Mouse (Mus musculus) MEL (cell line): ENCODE data around the gene Cntn5. TPM values are rescaled to one million over a fixed set of nuclear protein-coding genes. Genes with fewer than 3 reads are reported as not detected.
A peak's percentile ranks its signal among the peaks of the same experiment; 100 is the strongest.

Experiments used
- DNase-seq: peaks from one replicate; pipeline ENCODE4 v3.0.0; 2011; ENCODE audit warnings: low read depth, low spot score
- H3K27ac ChIP-seq: 2 replicates; pipeline ENCODE4 v1.5.1; 2012; ENCODE audit warnings: low read depth, mild to moderate bottlenecking, control low read depth, low read length, moderate library complexity; ENCODE audit not compliant: control insufficient read depth
- H3K27me3 ChIP-seq, 2 experiments: fragments of 150-350 bp in 1 of 2; sonication (generic) in 1 of 2; 2 replicates each; pipeline ENCODE4 v1.6.1; 2012; ENCODE audit warnings: low read length in 2 of 2, mild to moderate bottlenecking in 2 of 2, improper control_type of control experiment in 1 of 2, moderate library complexity in 1 of 2; ENCODE audit not compliant: insufficient read depth in 2 of 2, control insufficient read depth in 1 of 2
- H3K36me3 ChIP-seq, 2 experiments: 2 replicates each; pipeline ENCODE4 v1.6.1; 2012 to 2014; ENCODE audit warnings: low read length in 2 of 2, improper control_type of control experiment in 1 of 2, inconsistent platforms in 1 of 2, mild to moderate bottlenecking in 1 of 2; ENCODE audit not compliant: insufficient read depth in 2 of 2, control insufficient read depth in 1 of 2
- H3K4me1 ChIP-seq, 2 experiments: fragments of 150-350 bp in 1 of 2; sonication (generic) in 1 of 2; 2 replicates each; pipeline ENCODE4 v1.6.1; 2012; ENCODE audit warnings: low read length in 2 of 2, improper control_type of control experiment in 1 of 2, mild to moderate bottlenecking in 1 of 2; ENCODE audit not compliant: insufficient read depth in 2 of 2, control insufficient read depth in 1 of 2
- H3K4me3 ChIP-seq, 2 experiments: fragments of 150-350 bp in 1 of 2; sonication (generic) in 1 of 2; 2 replicates each; pipeline ENCODE4 v1.5.1; 2012; ENCODE audit warnings: low read depth in 2 of 2, low read length in 2 of 2, mild to moderate bottlenecking in 2 of 2, moderate library complexity in 2 of 2, control low read depth in 1 of 2, improper control_type of control experiment in 1 of 2; ENCODE audit not compliant: control insufficient read depth in 1 of 2, insufficient read depth in 1 of 2
- H3K79me2 ChIP-seq: 2 replicates; pipeline ENCODE4 v1.6.1; 2012; ENCODE audit warnings: mild to moderate bottlenecking, low read length, moderate library complexity; ENCODE audit not compliant: control insufficient read depth, poor library complexity, insufficient read depth
- H3K9ac ChIP-seq: 2 replicates; pipeline ENCODE4 v1.6.1; 2012; ENCODE audit warnings: low read depth, mild to moderate bottlenecking, control low read depth, low read length, moderate library complexity; ENCODE audit not compliant: control insufficient read depth, poor library complexity, severe bottlenecking
- H3K9me3 ChIP-seq: fragments of 150-350 bp; sonication (generic); replicated peaks from 2 replicates; pipeline ENCODE4 v1.6.1; 2012; ENCODE audit warnings: mild to moderate bottlenecking, low read length, improper control_type of control experiment, moderate library complexity; ENCODE audit not compliant: insufficient read depth
- BHLHE40 ChIP-seq: IDR thresholded peaks from 2 replicates; pipeline ENCODE4 v1.6.1; 2012; ENCODE audit warnings: low read depth, mild to moderate bottlenecking, inconsistent platforms, low read length, improper control_type of control experiment, borderline replicate concordance
- CHD1 ChIP-seq: IDR thresholded peaks from 2 replicates; pipeline ENCODE4 v1.6.1; 2012; ENCODE audit warnings: low read depth, mild to moderate bottlenecking, inconsistent platforms, low read length, improper control_type of control experiment
- CTCF ChIP-seq, 3 experiments: IDR thresholded peaks in 2 of 3; conservative IDR thresholded peaks in 1 of 3; 2 replicates each; pipeline ENCODE4 v1.5.1; 2011 to 2012; ENCODE audit warnings: low read length in 3 of 3, low read depth in 2 of 3, mild to moderate bottlenecking in 2 of 3, improper control_type of control experiment in 1 of 3, inconsistent platforms in 1 of 3, mixed read lengths in 1 of 3, moderate library complexity in 1 of 3; ENCODE audit not compliant: control insufficient read depth in 1 of 3, insufficient read depth in 1 of 3, poor library complexity in 1 of 3, severe bottlenecking in 1 of 3
- E2F4 ChIP-seq: IDR thresholded peaks from 2 replicates; pipeline ENCODE4 v1.6.1; 2011; ENCODE audit warnings: low read depth, low read length, improper control_type of control experiment, borderline replicate concordance
- ELF1 ChIP-seq: IDR thresholded peaks from 2 replicates; pipeline ENCODE4 v1.6.1; 2014; ENCODE audit warnings: low read depth, mild to moderate bottlenecking, inconsistent platforms, low read length, improper control_type of control experiment, moderate library complexity
- EP300 ChIP-seq, 2 experiments: IDR thresholded peaks; 2 replicates each; pipeline ENCODE4 v1.6.1; 2011; ENCODE audit warnings: improper control_type of control experiment in 2 of 2, low read length in 2 of 2, low read depth in 1 of 2, mild to moderate bottlenecking in 1 of 2
- ETS1 ChIP-seq: IDR thresholded peaks from 2 replicates; pipeline ENCODE4 v1.6.1; 2012; ENCODE audit warnings: low read depth, mild to moderate bottlenecking, inconsistent platforms, low read length, improper control_type of control experiment, moderate library complexity
- GABPA ChIP-seq: IDR thresholded peaks from 2 replicates; pipeline ENCODE4 v1.6.1; 2012; ENCODE audit warnings: low read depth, mild to moderate bottlenecking, inconsistent platforms, low read length, improper control_type of control experiment, moderate library complexity
- GATA1 ChIP-seq: IDR thresholded peaks from 2 replicates; pipeline ENCODE4 v1.6.1; 2011; ENCODE audit warnings: low read depth, low read length, improper control_type of control experiment
- HCFC1 ChIP-seq: IDR thresholded peaks from 2 replicates; pipeline ENCODE4 v1.6.1; 2012; ENCODE audit warnings: low read depth, mild to moderate bottlenecking, inconsistent platforms, low read length, improper control_type of control experiment, moderate library complexity
- JUND ChIP-seq: IDR thresholded peaks from 2 replicates; pipeline ENCODE4 v1.6.1; 2011; ENCODE audit warnings: low read depth, mild to moderate bottlenecking, improper control_type of control experiment, low read length
- KAT2A ChIP-seq: conservative IDR thresholded peaks from 2 replicates; pipeline ENCODE4 v1.6.1; 2012; ENCODE audit warnings: low read depth, low read length, improper control_type of control experiment, inconsistent platforms
- MAX ChIP-seq: IDR thresholded peaks from 2 replicates; pipeline ENCODE4 v1.6.1; 2011; ENCODE audit warnings: low read length, improper control_type of control experiment
- MAZ ChIP-seq: IDR thresholded peaks from 2 replicates; pipeline ENCODE4 v1.6.1; 2012; ENCODE audit warnings: low read depth, mild to moderate bottlenecking, inconsistent platforms, low read length, improper control_type of control experiment
- MEF2A ChIP-seq: IDR thresholded peaks from 2 replicates; pipeline ENCODE4 v1.6.1; 2014; ENCODE audit warnings: low read depth, mild to moderate bottlenecking, inconsistent platforms, low read length, improper control_type of control experiment; ENCODE audit not compliant: poor library complexity, insufficient replicate concordance, severe bottlenecking; ENCODE audit errors: extremely low read depth
- MYB ChIP-seq: IDR thresholded peaks from 2 replicates; pipeline ENCODE4 v1.6.1; 2011; ENCODE audit warnings: mild to moderate bottlenecking, low read depth, low read length, improper control_type of control experiment
- NELFE ChIP-seq: IDR thresholded peaks from 2 replicates; pipeline ENCODE4 v1.6.1; 2011; ENCODE audit warnings: low read depth, low read length, improper control_type of control experiment
- NRF1 ChIP-seq: IDR thresholded peaks from 2 replicates; pipeline ENCODE4 v1.6.1; 2014; ENCODE audit warnings: low read depth, mild to moderate bottlenecking, inconsistent platforms, low read length, improper control_type of control experiment, moderate library complexity; ENCODE audit not compliant: poor library complexity, insufficient read depth, severe bottlenecking
- POLR2A ChIP-seq, 2 experiments: IDR thresholded peaks; 2 replicates each; pipeline ENCODE4 v1.6.1; 2011 to 2012; ENCODE audit warnings: low read length in 2 of 2, mild to moderate bottlenecking in 2 of 2, control low read depth in 1 of 2, improper control_type of control experiment in 1 of 2, low read depth in 1 of 2, moderate library complexity in 1 of 2; ENCODE audit not compliant: control insufficient read depth in 1 of 2, insufficient read depth in 1 of 2, poor library complexity in 1 of 2
- POLR2AphosphoS2 ChIP-seq: IDR thresholded peaks from 2 replicates; pipeline ENCODE4 v1.6.1; 2011; ENCODE audit warnings: low read length, improper control_type of control experiment
- POLR2AphosphoS5 ChIP-seq: IDR thresholded peaks from 2 replicates; pipeline ENCODE4 v1.6.1; 2012; ENCODE audit warnings: low read depth, borderline replicate concordance, mild to moderate bottlenecking, inconsistent platforms, low read length, moderate library complexity, mixed read lengths
- RAD21 ChIP-seq: IDR thresholded peaks from 2 replicates; pipeline ENCODE4 v1.6.1; 2011; ENCODE audit warnings: mild to moderate bottlenecking, low read depth, low read length, improper control_type of control experiment
- SIN3A ChIP-seq: IDR thresholded peaks from 2 replicates; pipeline ENCODE4 v1.6.1; 2012; ENCODE audit warnings: low read length, improper control_type of control experiment, inconsistent platforms
- SMC3 ChIP-seq: IDR thresholded peaks from 2 replicates; pipeline ENCODE4 v1.6.1; 2011; ENCODE audit warnings: low read depth, low read length, improper control_type of control experiment
- TAL1 ChIP-seq: IDR thresholded peaks from 2 replicates; pipeline ENCODE4 v1.6.1; 2012; ENCODE audit warnings: mild to moderate bottlenecking, inconsistent platforms, low read length, moderate library complexity, mixed read lengths
- TBP ChIP-seq: IDR thresholded peaks from 2 replicates; pipeline ENCODE4 v1.8.0; 2011; ENCODE audit warnings: low read depth, low read length, improper control_type of control experiment
- TCF12 ChIP-seq: IDR thresholded peaks from 2 replicates; pipeline ENCODE4 v1.6.1; 2014; ENCODE audit warnings: low read depth, mild to moderate bottlenecking, inconsistent platforms, low read length, improper control_type of control experiment, moderate library complexity
- UBTF ChIP-seq: IDR thresholded peaks from 2 replicates; pipeline ENCODE4 v1.6.1; 2012; ENCODE audit warnings: low read depth, mild to moderate bottlenecking, inconsistent platforms, low read length, improper control_type of control experiment, moderate library complexity, borderline replicate concordance; ENCODE audit not compliant: insufficient read depth
- USF1 ChIP-seq: IDR thresholded peaks from 2 replicates; pipeline ENCODE4 v1.6.1; 2014; ENCODE audit warnings: low read depth, mild to moderate bottlenecking, inconsistent platforms, low read length, improper control_type of control experiment, moderate library complexity
- USF2 ChIP-seq, 2 experiments: IDR thresholded peaks; 2 replicates each; pipeline ENCODE4 v1.6.1; 2011 to 2012; ENCODE audit warnings: improper control_type of control experiment in 2 of 2, low read length in 2 of 2, borderline replicate concordance in 1 of 2, inconsistent platforms in 1 of 2, low read depth in 1 of 2, mild to moderate bottlenecking in 1 of 2; ENCODE audit not compliant: insufficient read depth in 1 of 2
- ZC3H11A ChIP-seq: IDR thresholded peaks from 2 replicates; pipeline ENCODE4 v1.6.1; 2012; ENCODE audit warnings: low read depth, mild to moderate bottlenecking, inconsistent platforms, low read length, improper control_type of control experiment
- ZKSCAN1 ChIP-seq: IDR thresholded peaks from 2 replicates; pipeline ENCODE4 v1.6.1; 2012; ENCODE audit warnings: low read depth, mild to moderate bottlenecking, inconsistent platforms, low read length, improper control_type of control experiment, moderate library complexity
- ZMIZ1 ChIP-seq: IDR thresholded peaks from 2 replicates; pipeline ENCODE4 v1.6.1; 2012; ENCODE audit warnings: low read depth, mild to moderate bottlenecking, inconsistent platforms, low read length, improper control_type of control experiment, moderate library complexity
- ZNF384 ChIP-seq: IDR thresholded peaks from 2 replicates; pipeline ENCODE4 v1.6.1; 2012; ENCODE audit warnings: low read depth, mild to moderate bottlenecking, inconsistent platforms, low read length, improper control_type of control experiment
- polyA plus RNA-seq, 2 experiments: library from polyadenylated mRNA; stranded (reverse) in 1 of 2; unstranded in 1 of 2; fragments of >175 nt in 1 of 2; fragments of >200 nt in 1 of 2; gene quantifications; 2 replicates each; pipeline versions ENCODE4 v1.2.1 to v1.2.4; 2012; ENCODE audit warnings: low replicate concordance in 2 of 2, low read depth in 1 of 2; ENCODE audit not compliant: insufficient read length in 2 of 2, insufficient read depth in 1 of 2, missing spikeins in 1 of 2
- total RNA-seq: library from RNA; depleted of rRNA; stranded (reverse); fragments of 300-350 nt; gene quantifications from 2 replicates; pipeline ENCODE4 v1.2.3, GENCODE M21; 2012

The Cntn5 gene
- total and polyA plus RNA-seq, 3 experiments: not detected

- TF ChIP-seq MEF2A: no peak
- TF ChIP-seq MAX: no peak
- TF ChIP-seq MYB: peak; percentile 98
- TF ChIP-seq BHLHE40: no peak
- peak; percentile 87 for TF ChIP-seq TCF12
- peak; percentile 86 to 95 for TF ChIP-seq EP300 (IDR thresholded peaks at IDR 0.05; ENCODE audit: low read depth in 1 of 2, low read length in 2 of 2)
- TF ChIP-seq SMC3: no peak
- TF ChIP-seq ZMIZ1: no peak
Measured at GRCm38 (mm10) chr9:10532248-10532647, 372.3 kb downstream of the Cntn5 start (continued).

GRCm38 (mm10) chr9:10531087-10531486 is 373.5 kb downstream of the Cntn5 start:
- Histone ChIP-seq H3K36me3 (peaks cover 0 to 43% of the 10 kb centered on the region in 2 experiments; a peak in 2 of 4 replicates), H3K9me3 (no peaks in the 10 kb centered on the region; the same call in 1 of the 2 replicates), H3K27me3 (no peaks in the 10 kb centered on the region), H3K27ac (no peak overlapping the region), H3K79me2 (no peaks in the 10 kb centered on the region), H3K4me1 (peaks cover 14 to 38% of the 10 kb centered on the region in 2 experiments), H3K9ac (no peak overlapping the region), H3K4me3 (no peak overlapping the region)
- peak; percentile 38 for DNase-seq
- TF ChIP-seq CHD1 (no peak), HCFC1 (no peak), MYB (no peak), NELFE (no peak), POLR2AphosphoS2 (no peak), SIN3A (peak; percentile 38; the same call in 1 of the 2 replicates), TCF12 (peak; percentile 79), CTCF (IDR thresholded peaks at IDR 0.05 in 2 of 3, conservative IDR thresholded peaks at IDR 0.05 in 1 of 3; ENCODE audit: control insufficient read depth in 1 of 3, insufficient read depth in 1 of 3, low read depth in 2 of 3, low read length in 3 of 3, poor library complexity in 1 of 3, severe bottlenecking in 1 of 3) (no peak), NRF1 (no peak), BHLHE40 (no peak), GATA1 (peak; percentile 47; the same call in 1 of the 2 replicates), POLR2AphosphoS5 (no peak), ELF1 (no peak), EP300 (IDR thresholded peaks at IDR 0.05; ENCODE audit: low read depth in 1 of 2, low read length in 2 of 2) (peak; percentile 63 to 77), JUND (no peak), ETS1 (peak; percentile 13; the same call in 1 of the 2 replicates), USF2 (IDR thresholded peaks at IDR 0.05; ENCODE audit: borderline replicate concordance in 1 of 2, insufficient read depth in 1 of 2, low read depth in 1 of 2, low read length in 2 of 2) (no peak), POLR2A (IDR thresholded peaks at IDR 0.05; ENCODE audit: control insufficient read depth in 1 of 2, insufficient read depth in 1 of 2, low read depth in 1 of 2, low read length in 2 of 2, poor library complexity in 1 of 2) (no peak), ZKSCAN1 (no peak), MEF2A (no peak), GABPA (no peak), KAT2A (no peak), ZNF384 (no peak), USF1 (no peak), TAL1 (peak; percentile 37), MAZ (no peak), E2F4 (no peak), UBTF (no peak), RAD21 (no peak), MAX (no peak), TBP (no peak), ZC3H11A (no peak)
